In the genomic region with DNA sequence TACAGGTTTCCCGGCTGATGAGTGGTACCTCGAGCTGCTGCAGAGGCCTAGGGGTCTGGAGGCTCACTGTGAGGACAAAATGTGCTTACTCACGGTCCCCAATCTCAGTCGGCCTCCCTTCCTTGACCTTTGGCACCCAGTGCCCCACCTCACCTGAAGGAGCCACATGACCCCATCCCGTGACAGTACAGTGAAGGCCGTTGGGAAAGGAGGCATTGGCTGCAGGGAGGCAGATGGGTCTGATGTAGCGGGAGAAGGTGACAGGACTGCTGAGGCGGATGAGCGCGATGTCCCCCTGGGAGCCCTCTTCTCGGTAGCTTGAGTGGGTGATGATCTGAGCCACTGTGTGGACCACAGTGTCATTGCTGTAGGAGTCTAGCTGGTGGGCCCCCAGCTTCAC, we compare ENCODE assay signal across 20 mouse cellular contexts. TPM values are rescaled to one million over a fixed set of nuclear protein-coding genes. Genes with fewer than 3 reads are reported as not detected.
DNase-seq lines count a peak whose midpoint lies in the region; ATAC-seq and TF ChIP-seq lines count a peak whose summit lies in the region.
"Had no signal": no experiment of that assay in that cellular context is flagged by ENCODE, and none has a peak within 500 bp of the region (broad histone marks: within the 10 kb centered on the region; RNA-seq: fewer than 3 reads in every experiment).

No protein-coding gene starts in this region.

- 0 out of 2 replicates have a peak overlapping the region, but pooled peaks have one; percentile 11 for H3K9ac ChIP-seq in intestine, embryonic 15.5 days
- H3K9ac ChIP-seq in kidney, embryonic 16.5 days (replicated peaks; ENCODE audit: low read length) = peak overlapping the region; percentile 56; the same call in 1 of the 2 replicates
- peak overlapping the region; percentile 58 for H3K9ac ChIP-seq in stomach, embryonic 16.5 days (ENCODE audit: low read length)
- H3K9ac ChIP-seq: forebrain, postnatal 0 days; hindbrain, embryonic 13.5 days; limb, embryonic 13.5 days had no signal

- peaks cover 3% of the 10 kb centered on the region for H3K36me3 ChIP-seq in intestine, embryonic 15.5 days
- peaks cover 25% of the 10 kb centered on the region for H3K36me3 ChIP-seq in kidney, embryonic 16.5 days (ENCODE audit: insufficient read depth, low read length)
- H3K36me3 ChIP-seq in stomach, embryonic 16.5 days (ENCODE audit: control insufficient read depth, insufficient read depth, low read length) = peaks cover 6% of the 10 kb centered on the region

- peaks cover 6% of the 10 kb centered on the region; the same call in 1 of the 2 replicates for H3K4me1 ChIP-seq in lung, adult 2 months (ENCODE audit: control insufficient read depth, insufficient read depth, low read length)
- peaks cover 32% of the 10 kb centered on the region for H3K4me1 ChIP-seq in intestine, embryonic 15.5 days (replicated peaks)
- H3K4me1 ChIP-seq in kidney, embryonic 16.5 days (ENCODE audit: insufficient read depth, low read length) = peaks cover 50% of the 10 kb centered on the region
- peaks cover 14% of the 10 kb centered on the region for H3K4me1 ChIP-seq in stomach, embryonic 16.5 days (ENCODE audit: control insufficient read depth, insufficient read depth, low read length)

- no peak for TF ChIP-seq CTCF in lung, adult 2 months (IDR thresholded peaks at IDR 0.05; ENCODE audit: insufficient read depth, low read length)

- peak overlapping the region; percentile 54 for H3K4me2 ChIP-seq in intestine, embryonic 15.5 days (replicated peaks)
- peak overlapping the region; percentile 52 for H3K4me2 ChIP-seq in kidney, embryonic 16.5 days (replicated peaks; ENCODE audit: low read depth, low read length)
- H3K4me2 ChIP-seq in stomach, embryonic 16.5 days (ENCODE audit: low read depth, low read length) = peak overlapping the region; percentile 43; the same call in 1 of the 2 replicates
- H3K4me2 ChIP-seq: hindbrain, embryonic 13.5 days; limb, embryonic 13.5 days had no signal

- H3K27me3 ChIP-seq in intestine, embryonic 15.5 days (replicated peaks) = no peaks in the 10 kb centered on the region; the same call in 1 of the 2 replicates
- no peaks in the 10 kb centered on the region for H3K27me3 ChIP-seq in kidney, embryonic 16.5 days (ENCODE audit: insufficient read depth, low read length)
- no peaks in the 10 kb centered on the region for H3K27me3 ChIP-seq in stomach, embryonic 16.5 days (ENCODE audit: control insufficient read depth, insufficient read depth, low read length)
- H3K27me3 ChIP-seq: Patski had no signal

- peak; percentile 27 for DNase-seq in lung, adult 2 months
- DNase-seq in lung, postnatal 14 days = no peak
- no peak for DNase-seq in heart, adult 9 months (ENCODE audit: low spot score in 2 of 2)
- DNase-seq in gastrocnemius, adult 18-20 months (ENCODE audit: low spot score) = no peak
- DNase-seq: cerebellum, postnatal 25 days; forebrain, postnatal 0 days; heart, postnatal 10 days; lung, postnatal 36 days; midbrain, embryonic 14.5 days; right cerebral cortex, postnatal 14 days; thymus, postnatal 14 days had no signal

- no peak overlapping the region for H3K4me3 ChIP-seq in lung, adult 2 months (replicated peaks; ENCODE audit: extremely low read depth, low read depth, low read length)
- peak overlapping the region; percentile 2; the same call in 1 of the 2 replicates for H3K4me3 ChIP-seq in intestine, embryonic 15.5 days (replicated peaks)
- no peak overlapping the region for H3K4me3 ChIP-seq in kidney, embryonic 16.5 days (ENCODE audit: low read length)
- H3K4me3 ChIP-seq in stomach, embryonic 16.5 days (replicated peaks; ENCODE audit: low read length) = peak overlapping the region; percentile 59; the same call in 1 of the 2 replicates
- H3K4me3 ChIP-seq: erythroblast, embryonic 14.5 days; hindbrain, embryonic 13.5 days; limb, embryonic 13.5 days had no signal

- no peaks in the 10 kb centered on the region for H3K9me3 ChIP-seq in intestine, embryonic 15.5 days
- no peaks in the 10 kb centered on the region for H3K9me3 ChIP-seq in kidney, embryonic 16.5 days (ENCODE audit: low read length)
- H3K9me3 ChIP-seq in stomach, embryonic 16.5 days (replicated peaks; ENCODE audit: control insufficient read depth, low read length) = no peaks in the 10 kb centered on the region
- H3K9me3 ChIP-seq: hindbrain, embryonic 13.5 days; limb, embryonic 13.5 days had no signal

- no peak for ATAC-seq in intestine, embryonic 15.5 days
- no peak for ATAC-seq in kidney, embryonic 16.5 days (ENCODE audit: low FRiP score, low TSS enrichment)
- ATAC-seq in stomach, embryonic 16.5 days (ENCODE audit: insufficient read depth, low FRiP score) = no peak
- ATAC-seq: forebrain, postnatal 0 days; Patski had no signal

- TF ChIP-seq POLR2A in lung, adult 2 months (IDR thresholded peaks at IDR 0.05; ENCODE audit: borderline replicate concordance, extremely low read depth, low read depth, low read length) = no peak

- H3K27ac ChIP-seq in intestine, embryonic 15.5 days = peak overlapping the region; percentile 80
- peak overlapping the region; percentile 97 for H3K27ac ChIP-seq in kidney, embryonic 16.5 days (ENCODE audit: low read length)
- peak overlapping the region; percentile 95 for H3K27ac ChIP-seq in stomach, embryonic 16.5 days (ENCODE audit: low read length)
- H3K27ac ChIP-seq: hindbrain, embryonic 13.5 days; limb, embryonic 13.5 days had no signal

- WGBS in lung, adult 2 months = 67% methylated on average over 11 of the region's 11 CpGs
- 70% methylated on average over 11 of the region's 11 CpGs for WGBS in intestine, embryonic 15.5 days
- 86% methylated on average over 11 of the region's 11 CpGs for WGBS in kidney, embryonic 16.5 days
- 78% methylated on average over 11 of the region's 11 CpGs for WGBS in stomach, embryonic 16.5 days

RNA-seq across cellular contexts. Expression of gene Prss8, which starts 3.1 kb away (rescaled TPM):
- 157 and 158 TPM in 2 replicates for polyA plus RNA-seq in lung, adult 2 months (2012; rRNA removed)
- 58.5 and 67.5 TPM in 2 replicates for polyA plus RNA-seq in intestine, embryonic 15.5 days (2015; fragmentation: Nextera tagmentation; extraction: Ambion mirVana)
- polyA plus RNA-seq in kidney, embryonic 16.5 days (2015; fragmentation: Nextera tagmentation; extraction: Ambion mirVana) = 93.2 and 98.7 TPM in 2 replicates
- 63.8 and 78.8 TPM in 2 replicates for polyA plus RNA-seq in stomach, embryonic 16.5 days (2015; fragmentation: Nextera tagmentation; extraction: Ambion mirVana)
- not detected for total RNA-seq in gastrocnemius, adult 18-20 months (2021)
- total RNA-seq: gastrocnemius, adult 8-10 months; heart, adult 8-10 months; heart, postnatal 10 days had no signal
- polyA plus RNA-seq: erythroblast, embryonic 14.5 days; midbrain, embryonic 14.5 days had no signal

RNA-seq across cellular contexts. Expression of gene Kat8, which starts 14.5 kb away (rescaled TPM):
- polyA plus RNA-seq in lung, adult 2 months (2012; rRNA removed) = 10.4 and 12.5 TPM in 2 replicates
- 31.7 and 32.3 TPM in 2 replicates for polyA plus RNA-seq in intestine, embryonic 15.5 days (2015; fragmentation: Nextera tagmentation; extraction: Ambion mirVana)
- polyA plus RNA-seq in kidney, embryonic 16.5 days (2015; fragmentation: Nextera tagmentation; extraction: Ambion mirVana) = 42.7 and 44.4 TPM in 2 replicates
- 27.6 and 29.2 TPM in 2 replicates for polyA plus RNA-seq in stomach, embryonic 16.5 days (2015; fragmentation: Nextera tagmentation; extraction: Ambion mirVana)
- 10 to 100 TPM; 23.1 to 24.7 TPM for total RNA-seq in gastrocnemius, adult 18-20 months (2021)

RNA-seq across cellular contexts. Expression of gene Prss36, which starts 19.7 kb away (rescaled TPM):
- polyA plus RNA-seq in lung, adult 2 months (2012; rRNA removed) = 14.6 and 17.5 TPM in 2 replicates
- 8.2 and 9.6 TPM in 2 replicates for polyA plus RNA-seq in intestine, embryonic 15.5 days (2015; fragmentation: Nextera tagmentation; extraction: Ambion mirVana)
- 15.2 TPM in 2 replicates for polyA plus RNA-seq in kidney, embryonic 16.5 days (2015; fragmentation: Nextera tagmentation; extraction: Ambion mirVana)
- 10.7 and 11.7 TPM in 2 replicates for polyA plus RNA-seq in stomach, embryonic 16.5 days (2015; fragmentation: Nextera tagmentation; extraction: Ambion mirVana)
- 1 to 10 TPM; 6.1 to 7.1 TPM for total RNA-seq in gastrocnemius, adult 18-20 months (2021)

RNA-seq across cellular contexts. Expression of gene Bckdk, which starts 23.0 kb away (rescaled TPM):
- polyA plus RNA-seq in lung, adult 2 months (2012; rRNA removed) = 72.7 and 94.7 TPM in 2 replicates
- 158 and 180 TPM in 2 replicates for polyA plus RNA-seq in intestine, embryonic 15.5 days (2015; fragmentation: Nextera tagmentation; extraction: Ambion mirVana)
- polyA plus RNA-seq in kidney, embryonic 16.5 days (2015; fragmentation: Nextera tagmentation; extraction: Ambion mirVana) = 155 and 156 TPM in 2 replicates
- 134 and 148 TPM in 2 replicates for polyA plus RNA-seq in stomach, embryonic 16.5 days (2015; fragmentation: Nextera tagmentation; extraction: Ambion mirVana)
- 100 to 1,000 TPM; 169 to 173 TPM for total RNA-seq in gastrocnemius, adult 18-20 months (2021)

RNA-seq across cellular contexts. Expression of gene Vkorc1, which starts 31.4 kb away (rescaled TPM):
- polyA plus RNA-seq in lung, adult 2 months (2012; rRNA removed) = 176 and 201 TPM in 2 replicates
- 203 and 241 TPM in 2 replicates for polyA plus RNA-seq in intestine, embryonic 15.5 days (2015; fragmentation: Nextera tagmentation; extraction: Ambion mirVana)
- 163 and 168 TPM in 2 replicates for polyA plus RNA-seq in kidney, embryonic 16.5 days (2015; fragmentation: Nextera tagmentation; extraction: Ambion mirVana)
- 179 and 184 TPM in 2 replicates for polyA plus RNA-seq in stomach, embryonic 16.5 days (2015; fragmentation: Nextera tagmentation; extraction: Ambion mirVana)
- 1 to 10 TPM; 7.5 to 9.9 TPM for total RNA-seq in gastrocnemius, adult 18-20 months (2021)

Comparison
In these comparisons a context has a peak if more than half of its experiments do, and no peak if none do; other contexts are left out.
1. H3K4me3 ChIP-seq: peak in intestine, embryonic 15.5 days (single experiment) and stomach, embryonic 16.5 days (single experiment); none in lung, adult 2 months (single experiment) and kidney, embryonic 16.5 days (single experiment).
2. Peak in every context shown above with its lines, with median percentiles within 50 percentile points of each other: H3K27ac ChIP-seq, H3K4me2 ChIP-seq and H3K9ac ChIP-seq.